Mouse (Mus musculus) E14TG2a.4 (cell line): ENCODE results near the gene Chit1.
A peak's percentile ranks its signal among the peaks of the same experiment; 100 is the strongest.

ENCODE experiments used
- H3K27me3 ChIP-seq: 2 replicates; pipeline ENCODE4 v1.6.1; 2014; ENCODE audit warnings: low read length, control low read depth; ENCODE audit not compliant: insufficient read depth
- H3K36me3 ChIP-seq: 2 replicates; pipeline ENCODE4 v1.6.1; 2014; ENCODE audit warnings: low read length, control low read depth; ENCODE audit not compliant: insufficient read depth
- H3K4me1 ChIP-seq: replicated peaks from 2 replicates; pipeline ENCODE4 v1.6.1; 2014; ENCODE audit warnings: low read depth, low read length, control low read depth
- H3K4me3 ChIP-seq: replicated peaks from 2 replicates; pipeline ENCODE4 v1.5.1; 2014; ENCODE audit warnings: mild to moderate bottlenecking, low read length
- H3K9me3 ChIP-seq: 2 replicates; pipeline ENCODE4 v1.6.1; 2014; ENCODE audit warnings: low read length, control low read depth
- CTCF ChIP-seq: conservative IDR thresholded peaks from 2 replicates; pipeline ENCODE4 v1.5.1; 2014; ENCODE audit warnings: low read length
- NANOG ChIP-seq: IDR thresholded peaks from 2 replicates; pipeline ENCODE4 v1.6.1; 2014; ENCODE audit warnings: borderline replicate concordance, low read length, mixed read lengths
- POU5F1 ChIP-seq: IDR thresholded peaks from 2 replicates; pipeline ENCODE4 v1.6.1; 2014; ENCODE audit warnings: low read length, borderline replicate concordance

Chit1 gene

GRCm38 (mm10) chr1:134110979-134111378 lies at the start of gene Chit1:
Gene Chit1, plus strand, starts transcription at chr1:134111242.
- no peaks in the 10 kb centered on the region for H3K9me3 ChIP-seq
- H3K36me3 ChIP-seq: no peaks in the 10 kb centered on the region
- TF ChIP-seq NANOG: no peak
- 0 out of 2 replicates have a peak, but pooled peaks have one; percentile 4 for TF ChIP-seq CTCF
- H3K4me1 ChIP-seq: peaks cover 33% of the 10 kb centered on the region
- peaks cover 6% of the 10 kb centered on the region; the same call in 1 of the 2 replicates for H3K27me3 ChIP-seq
- no peak within 1 kb of the TSS for H3K4me3 ChIP-seq

DNA sequence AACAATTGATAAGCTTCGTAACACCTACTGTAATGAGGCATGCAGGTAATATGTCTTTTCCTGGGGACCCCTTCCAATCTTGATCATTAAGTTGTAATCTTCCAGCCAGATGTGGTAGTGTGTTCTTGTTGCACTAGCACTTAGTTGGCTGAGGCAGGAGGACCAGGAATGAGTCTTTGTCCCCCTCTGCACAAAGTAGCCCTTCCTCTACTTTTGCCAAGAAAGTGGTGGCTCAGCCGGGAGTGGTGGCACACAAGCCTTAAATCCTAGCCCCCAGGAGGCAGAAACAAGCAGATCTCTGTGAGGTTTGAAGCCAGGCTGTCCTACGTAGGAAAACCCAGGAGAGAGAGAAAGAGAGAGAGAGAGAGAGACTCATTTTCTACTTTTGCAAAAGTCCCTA lies 49.1 kb upstream of the Chit1 start:
- TF ChIP-seq POU5F1 (no peak), CTCF (no peak), NANOG (no peak)

DNA sequence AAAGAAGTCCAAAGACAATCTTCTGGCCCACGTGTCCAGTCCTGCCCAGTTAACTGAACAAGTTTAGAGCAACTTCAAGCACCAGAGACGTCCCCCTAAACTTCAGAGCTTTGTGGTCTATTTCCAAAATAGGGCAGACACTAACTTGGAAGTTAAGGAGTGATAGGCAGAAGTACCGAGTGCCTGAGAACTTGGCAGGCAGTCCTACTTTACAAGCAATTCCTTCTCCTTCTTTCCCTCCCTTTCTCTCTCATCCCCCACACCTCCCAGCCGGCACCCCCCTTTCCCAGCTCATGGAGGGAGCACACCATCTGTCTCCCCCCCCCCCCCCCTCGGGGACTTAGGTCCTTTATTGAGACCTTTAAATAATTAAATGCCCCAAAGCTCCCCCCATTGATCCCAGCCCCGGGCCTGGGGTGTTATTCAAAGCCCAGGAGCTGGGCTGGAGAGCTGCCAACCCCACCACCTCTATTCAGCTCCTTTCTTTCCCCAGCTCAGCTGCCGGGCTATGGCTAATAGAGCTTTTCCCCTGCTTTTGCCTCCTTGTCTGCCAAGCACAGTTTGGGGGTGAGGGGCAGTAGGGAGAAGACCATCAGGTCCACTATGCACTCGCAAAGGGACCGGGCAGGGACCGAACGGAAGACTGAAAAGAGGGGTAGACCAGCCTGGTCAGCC lies 48.5 kb upstream of the Chit1 start:
- Histone ChIP-seq H3K27me3 (peaks cover 39% of the 10 kb centered on the region), H3K36me3 (no peaks in the 10 kb centered on the region), H3K4me1 (peaks cover 84% of the 10 kb centered on the region), H3K4me3 (peak overlapping the region; percentile 72), H3K9me3 (no peaks in the 10 kb centered on the region)
- TF ChIP-seq CTCF (no peak), POU5F1 (no peak), NANOG (no peak)

More for the DNA sequence above, 49.1 kb upstream of the Chit1 start:
- Histone ChIP-seq H3K36me3 (no peaks in the 10 kb centered on the region), H3K9me3 (no peaks in the 10 kb centered on the region), H3K4me3 (no peak overlapping the region; the same call in 1 of the 2 replicates), H3K4me1 (peaks cover 82% of the 10 kb centered on the region), H3K27me3 (peaks cover 35% of the 10 kb centered on the region)

DNA sequence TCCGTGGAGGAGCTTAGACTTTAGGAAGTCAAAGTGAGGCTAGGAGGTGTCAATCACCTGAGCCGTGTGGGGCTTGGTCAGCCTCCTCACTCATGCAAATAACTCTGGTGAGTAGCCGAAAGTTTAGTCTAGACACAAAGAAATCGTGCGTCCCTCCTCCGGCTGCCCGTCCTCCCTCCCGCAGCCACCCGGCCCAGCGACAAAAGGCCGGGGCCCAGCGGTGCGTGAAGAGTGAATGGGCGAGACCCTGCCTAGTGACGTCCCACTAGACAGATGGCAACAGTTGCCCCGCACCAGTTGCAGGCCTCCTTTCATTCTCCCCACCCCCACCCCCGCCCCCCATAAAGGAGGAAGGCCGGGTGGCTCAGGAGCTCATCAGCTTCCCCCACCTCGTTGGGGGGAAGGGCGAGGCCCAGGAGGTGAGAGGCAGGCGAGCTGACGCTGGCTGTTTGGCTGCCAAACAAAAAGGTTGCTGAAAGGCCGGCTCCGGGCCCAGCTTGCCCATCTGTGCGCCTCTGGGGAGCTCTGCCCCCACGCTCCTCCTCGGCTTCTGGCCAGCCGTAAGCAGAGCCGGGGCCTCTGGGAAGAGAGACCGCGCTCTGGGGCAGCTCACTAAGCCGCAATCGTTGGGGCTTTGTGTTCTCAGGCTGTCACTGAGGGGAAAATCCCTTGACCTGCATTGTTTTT lies 47.8 kb upstream of the Chit1 start:
- TF ChIP-seq CTCF (no peak), POU5F1 (no peak), NANOG (no peak)
- H3K27me3 ChIP-seq: peaks cover 41% of the 10 kb centered on the region
- peak overlapping the region; percentile 72 for H3K4me3 ChIP-seq
- no peaks in the 10 kb centered on the region for H3K9me3 ChIP-seq
- no peaks in the 10 kb centered on the region for H3K36me3 ChIP-seq
- H3K4me1 ChIP-seq: peaks cover 78% of the 10 kb centered on the region

DNA sequence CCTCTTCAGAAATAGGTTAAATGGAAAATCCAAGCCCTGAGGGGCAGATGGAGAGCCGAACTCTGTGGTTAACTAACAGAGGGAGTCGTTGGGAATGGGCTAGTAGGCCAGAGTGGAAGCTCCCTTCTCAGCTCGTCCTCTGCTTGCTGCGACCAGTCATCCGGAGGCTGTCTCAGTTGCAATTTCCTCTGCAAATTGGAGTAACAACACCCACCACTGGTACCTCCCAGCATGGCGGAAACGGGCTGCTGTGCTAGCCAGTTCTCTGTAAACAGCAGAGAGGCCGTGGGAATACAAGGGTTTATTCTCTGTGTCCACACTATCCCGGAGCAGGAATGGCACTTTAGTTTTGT lies 47.3 kb upstream of the Chit1 start:
- H3K9me3 ChIP-seq: no peaks in the 10 kb centered on the region
- TF ChIP-seq NANOG (no peak), POU5F1 (no peak), CTCF (no peak)
- H3K4me3 ChIP-seq: peak overlapping the region; percentile 72
- H3K4me1 ChIP-seq: peaks cover 72% of the 10 kb centered on the region
- no peaks in the 10 kb centered on the region for H3K36me3 ChIP-seq
- peaks cover 40% of the 10 kb centered on the region for H3K27me3 ChIP-seq

DNA sequence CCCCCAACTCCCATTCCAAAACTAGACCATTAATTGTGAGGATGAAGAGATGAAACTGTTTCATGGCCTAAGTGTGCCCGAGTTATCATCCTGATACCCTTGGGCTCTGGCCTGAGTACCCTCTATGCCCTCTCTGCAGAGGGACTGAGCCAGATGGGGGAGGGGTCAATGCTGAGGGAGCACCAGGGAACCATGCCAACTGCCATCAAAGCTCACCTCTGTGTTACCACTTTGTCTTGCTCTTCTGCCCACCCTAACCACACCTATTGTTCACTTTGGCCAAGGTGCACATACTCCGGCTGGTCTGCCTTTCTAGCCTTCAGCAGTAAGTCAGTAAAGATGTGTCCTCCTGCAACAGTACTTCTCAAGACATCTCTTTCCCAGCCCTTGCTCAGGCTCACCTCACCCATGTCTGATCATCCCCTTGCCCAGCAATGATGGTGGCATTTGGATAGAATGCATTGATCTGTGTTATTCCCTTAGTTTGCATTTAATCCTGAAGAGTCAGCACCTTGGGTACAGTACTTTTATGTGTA lies 46.7 kb upstream of the Chit1 start:
- peaks cover 68% of the 10 kb centered on the region for H3K4me1 ChIP-seq
- H3K36me3 ChIP-seq: no peaks in the 10 kb centered on the region
- peak overlapping the region; percentile 72 for H3K4me3 ChIP-seq
- TF ChIP-seq CTCF (no peak), POU5F1 (no peak), NANOG (no peak)
- H3K27me3 ChIP-seq: peaks cover 40% of the 10 kb centered on the region
- H3K9me3 ChIP-seq: no peaks in the 10 kb centered on the region

DNA sequence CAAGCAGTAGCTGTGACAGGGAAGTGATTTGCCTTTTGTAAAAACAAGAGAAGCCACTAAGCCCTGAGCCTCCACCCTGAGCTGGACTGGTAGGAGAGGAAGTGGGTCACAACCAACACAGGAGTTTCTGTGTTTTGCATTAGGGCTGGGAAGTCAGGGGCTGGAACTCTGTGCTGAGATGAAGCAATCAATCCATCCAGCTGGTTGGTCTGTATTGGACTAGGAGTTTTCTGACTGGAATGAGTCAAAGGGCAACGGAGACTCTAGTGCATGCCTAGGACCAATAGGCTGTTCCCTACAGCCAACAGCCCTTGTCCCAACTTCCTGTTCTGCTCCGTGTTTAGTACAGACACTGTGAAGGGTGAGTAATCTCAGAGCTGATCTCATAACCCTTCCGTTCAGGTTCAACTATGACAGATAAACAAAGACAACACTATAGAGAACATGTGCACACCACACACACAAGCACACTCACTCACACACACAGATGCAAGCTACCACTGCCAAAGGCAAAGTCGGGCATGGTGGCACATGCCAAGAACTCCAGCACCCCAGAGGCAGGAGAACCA lies 45.7 kb upstream of the Chit1 start:
- peaks cover 41% of the 10 kb centered on the region for H3K27me3 ChIP-seq
- TF ChIP-seq POU5F1: no peak
- H3K36me3 ChIP-seq: no peaks in the 10 kb centered on the region
- H3K9me3 ChIP-seq: no peaks in the 10 kb centered on the region
- H3K4me1 ChIP-seq: peaks cover 67% of the 10 kb centered on the region
- H3K4me3 ChIP-seq: no peak overlapping the region

DNA sequence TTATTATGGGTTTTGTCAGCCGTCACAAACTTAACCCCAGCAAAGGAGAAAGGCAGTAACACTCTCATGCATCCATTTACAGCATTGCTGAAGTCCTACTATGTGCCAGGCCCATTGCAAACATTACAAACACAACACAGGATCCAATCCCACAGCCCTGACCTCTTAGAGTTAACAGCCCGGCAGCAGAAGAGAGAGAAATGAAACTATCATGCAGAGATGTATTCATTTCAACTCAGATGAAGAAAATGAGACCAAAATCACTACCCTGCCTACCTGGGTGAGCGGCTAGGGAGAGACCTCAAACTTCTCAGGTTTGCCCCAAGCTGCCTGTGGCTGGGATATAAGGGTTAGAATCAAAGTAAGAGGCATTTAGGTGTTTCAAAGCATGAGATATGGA lies 44.5 kb upstream of the Chit1 start:
- Histone ChIP-seq H3K4me1 (peaks cover 67% of the 10 kb centered on the region), H3K36me3 (no peaks in the 10 kb centered on the region), H3K9me3 (no peaks in the 10 kb centered on the region), H3K27me3 (peaks cover 36% of the 10 kb centered on the region), H3K4me3 (no peak overlapping the region)
- TF ChIP-seq POU5F1 (no peak), NANOG (no peak)
